Mouse (Mus musculus): ENCODE results near the gene Rnf157. TPM values are rescaled to one million over a fixed set of nuclear protein-coding genes. Genes with fewer than 3 reads are reported as not detected.

Gene Rnf157
- polyA plus RNA-seq, 2 experiments, result 0.57 to 0.66 TPM

GRCm38 (mm10) chr11:116369051-116369450 lies 43.8 kb downstream of the Rnf157 start:
- H3K4me3 ChIP-seq (ENCODE audit: insufficient read depth in 1 of 2, low read depth in 2 of 2, low read length in 2 of 2), result no peak overlapping the region
- DNase-seq (ENCODE audit: low read depth in 3 of 3, low spot score in 3 of 3) (no peak), ATAC-seq (ENCODE audit: insufficient read depth) (no peak)
- H3K36me3 ChIP-seq (replicated peaks; ENCODE audit: control insufficient read depth, insufficient read depth, low read depth), result no peaks in the 10 kb centered on the region
- H3K9me3 ChIP-seq (ENCODE audit: control insufficient read depth, low read length), result no peaks in the 10 kb centered on the region
- no peak overlapping the region for H3K27ac ChIP-seq
- WGBS (ENCODE audit: insufficient replicate concordance), result 73% methylated on average over 14 of the region's 14 CpGs
- peaks cover 0 to 14% of the 10 kb centered on the region in 2 experiments; a peak in 2 of 4 replicates for H3K4me1 ChIP-seq (replicated peaks; ENCODE audit: control insufficient read depth in 2 of 2, insufficient read depth in 2 of 2, low read length in 1 of 2)
- no peak for TF ChIP-seq CTCF (IDR thresholded peaks at IDR 0.05; ENCODE audit: low read depth)
- no peak for TF ChIP-seq EP300 (IDR thresholded peaks at IDR 0.05; ENCODE audit: low read depth)
- H3K9ac ChIP-seq (replicated peaks), result no peak overlapping the region
- no peaks in the 10 kb centered on the region for H3K27me3 ChIP-seq (ENCODE audit: control insufficient read depth, insufficient read depth, low read length)
- H3K4me2 ChIP-seq (ENCODE audit: low read depth), result no peak overlapping the region

- ATAC-seq (ENCODE audit: insufficient read depth), result 0 out of 2 replicates have a peak, but pooled peaks have one; percentile 48
- peaks cover 0 to 14% of the 10 kb centered on the region in 2 experiments; a peak in 2 of 4 replicates for H3K4me1 ChIP-seq (replicated peaks; ENCODE audit: control insufficient read depth in 2 of 2, insufficient read depth in 2 of 2, low read length in 1 of 2)
- WGBS (ENCODE audit: insufficient replicate concordance), result 30% methylated on average over 9 of the region's 9 CpGs
These were observed 44.7 kb downstream of the Rnf157 start for GRCm38 (mm10) chr11:116368116-116368515.

GRCm38 (mm10) chr11:116366647-116367046 lies 46.2 kb downstream of the Rnf157 start:
- H3K9me3 ChIP-seq (ENCODE audit: control insufficient read depth, low read length), result no peaks in the 10 kb centered on the region
- TF ChIP-seq EP300 (IDR thresholded peaks at IDR 0.05; ENCODE audit: low read depth) (no peak), CTCF (IDR thresholded peaks at IDR 0.05; ENCODE audit: low read depth) (no peak)
- peaks cover 0 to 15% of the 10 kb centered on the region in 2 experiments; a peak in 2 of 4 replicates for H3K4me1 ChIP-seq (replicated peaks; ENCODE audit: control insufficient read depth in 2 of 2, insufficient read depth in 2 of 2, low read length in 1 of 2)
- WGBS (ENCODE audit: insufficient replicate concordance), result 77% methylated on average over 1 of the region's 1 CpGs
- H3K27me3 ChIP-seq (ENCODE audit: control insufficient read depth, insufficient read depth, low read length), result no peaks in the 10 kb centered on the region
- H3K36me3 ChIP-seq (replicated peaks; ENCODE audit: control insufficient read depth, insufficient read depth, low read depth), result no peaks in the 10 kb centered on the region
- ATAC-seq (ENCODE audit: insufficient read depth), result no peak
- H3K4me3 ChIP-seq (ENCODE audit: insufficient read depth in 1 of 2, low read depth in 2 of 2, low read length in 2 of 2), result no peak overlapping the region
- DNase-seq (ENCODE audit: low read depth in 3 of 3, low spot score in 3 of 3), result no peak
- H3K9ac ChIP-seq (replicated peaks), result no peak overlapping the region
- H3K27ac ChIP-seq, result no peak overlapping the region
- H3K4me2 ChIP-seq (ENCODE audit: low read depth), result no peak overlapping the region

More at GRCm38 (mm10) chr11:116368116-116368515, 44.7 kb downstream of the Rnf157 start:
- H3K9ac ChIP-seq (replicated peaks), result no peak overlapping the region
- no peaks in the 10 kb centered on the region for H3K27me3 ChIP-seq (ENCODE audit: control insufficient read depth, insufficient read depth, low read length)
- no peaks in the 10 kb centered on the region for H3K9me3 ChIP-seq (ENCODE audit: control insufficient read depth, low read length)
- H3K27ac ChIP-seq, result no peak overlapping the region
- no peak overlapping the region for H3K4me3 ChIP-seq (ENCODE audit: insufficient read depth in 1 of 2, low read depth in 2 of 2, low read length in 2 of 2)
- H3K36me3 ChIP-seq (replicated peaks; ENCODE audit: control insufficient read depth, insufficient read depth, low read depth), result no peaks in the 10 kb centered on the region
- H3K4me2 ChIP-seq (ENCODE audit: low read depth), result no peak overlapping the region
- TF ChIP-seq CTCF (IDR thresholded peaks at IDR 0.05; ENCODE audit: low read depth), result peak; percentile 94
- TF ChIP-seq EP300 (IDR thresholded peaks at IDR 0.05; ENCODE audit: low read depth), result no peak
- peak; percentile 47 to 64 (median 60) for DNase-seq (ENCODE audit: low read depth in 3 of 3, low spot score in 3 of 3)

- no peaks in the 10 kb centered on the region for H3K9me3 ChIP-seq (ENCODE audit: control insufficient read depth, low read length)
- DNase-seq (ENCODE audit: low read depth in 3 of 3, low spot score in 3 of 3), result no peak
- 27% methylated on average over 2 of the region's 2 CpGs for WGBS (ENCODE audit: insufficient replicate concordance)
- no peaks in the 10 kb centered on the region for H3K27me3 ChIP-seq (ENCODE audit: control insufficient read depth, insufficient read depth, low read length)
- H3K27ac ChIP-seq, result no peak overlapping the region
- TF ChIP-seq CTCF (IDR thresholded peaks at IDR 0.05; ENCODE audit: low read depth) (no peak), EP300 (IDR thresholded peaks at IDR 0.05; ENCODE audit: low read depth) (no peak)
- no peak overlapping the region for H3K4me2 ChIP-seq (ENCODE audit: low read depth)
- H3K4me3 ChIP-seq (ENCODE audit: insufficient read depth in 1 of 2, low read depth in 2 of 2, low read length in 2 of 2), result no peak overlapping the region
- no peak overlapping the region for H3K9ac ChIP-seq (replicated peaks)
- peaks cover 0 to 15% of the 10 kb centered on the region in 2 experiments; a peak in 2 of 4 replicates for H3K4me1 ChIP-seq (replicated peaks; ENCODE audit: control insufficient read depth in 2 of 2, insufficient read depth in 2 of 2, low read length in 1 of 2)
- no peaks in the 10 kb centered on the region for H3K36me3 ChIP-seq (replicated peaks; ENCODE audit: control insufficient read depth, insufficient read depth, low read depth)
- no peak for ATAC-seq (ENCODE audit: insufficient read depth)
These were observed 46.7 kb downstream of the Rnf157 start for GRCm38 (mm10) chr11:116366124-116366523.

- no peak overlapping the region for H3K27ac ChIP-seq
- DNase-seq (ENCODE audit: low read depth in 3 of 3, low spot score in 3 of 3) (no peak), ATAC-seq (ENCODE audit: insufficient read depth) (no peak)
- TF ChIP-seq EP300 (IDR thresholded peaks at IDR 0.05; ENCODE audit: low read depth), result no peak
- H3K9me3 ChIP-seq (ENCODE audit: control insufficient read depth, low read length), result no peaks in the 10 kb centered on the region
- H3K9ac ChIP-seq (replicated peaks), result no peak overlapping the region
- no peak overlapping the region for H3K4me3 ChIP-seq (ENCODE audit: insufficient read depth in 1 of 2, low read depth in 2 of 2, low read length in 2 of 2)
- no peak overlapping the region for H3K4me2 ChIP-seq (ENCODE audit: low read depth)
- 78% methylated on average over 13 of the region's 13 CpGs for WGBS (ENCODE audit: insufficient replicate concordance)
- H3K27me3 ChIP-seq (ENCODE audit: control insufficient read depth, insufficient read depth, low read length), result no peaks in the 10 kb centered on the region
- H3K36me3 ChIP-seq (replicated peaks; ENCODE audit: control insufficient read depth, insufficient read depth, low read depth), result no peaks in the 10 kb centered on the region
- peaks cover 0 to 14% of the 10 kb centered on the region in 2 experiments; a peak in 2 of 4 replicates for H3K4me1 ChIP-seq (replicated peaks; ENCODE audit: control insufficient read depth in 2 of 2, insufficient read depth in 2 of 2, low read length in 1 of 2)
These were observed 47.4 kb downstream of the Rnf157 start for GRCm38 (mm10) chr11:116365432-116365831.
